Mouse (Mus musculus) G1E (cell line): Measurements from ENCODE around the gene Klf8. TPM values are rescaled to one million over a fixed set of nuclear protein-coding genes. Genes with fewer than 3 reads are reported as not detected.
"Not testable (repeated sequence)": the region's sequence is repeated elsewhere in the genome, so short reads cannot be mapped to it uniquely, and the experiment has no call there.

Source experiments
- ATAC-seq: 2 replicates; pipeline ENCODE4 v1.8.0; 2016; ENCODE audit warnings: mild to moderate bottlenecking; ENCODE audit not compliant: insufficient number of reproducible peaks, poor library complexity, low FRiP score, severe bottlenecking; ENCODE audit errors: extremely low read depth
- DNase-seq: peaks from one replicate; pipeline ENCODE4 v3.0.0; 2012; ENCODE audit warnings: low spot score
- H3K27me3 ChIP-seq: 2 replicates; pipeline ENCODE4 v1.6.1; 2012; ENCODE audit warnings: mild to moderate bottlenecking, low read length, inconsistent platforms; ENCODE audit not compliant: insufficient read depth
- H3K36me3 ChIP-seq: replicated peaks from 2 replicates; pipeline ENCODE3; 2012; ENCODE audit warnings: mild to moderate bottlenecking, inconsistent platforms
- H3K4me1 ChIP-seq: 2 replicates; pipeline ENCODE4 v1.6.1; 2012; ENCODE audit warnings: low read depth, low read length, inconsistent platforms, mixed read lengths; ENCODE audit not compliant: insufficient read depth
- H3K4me3 ChIP-seq: 2 replicates; pipeline ENCODE4 v1.5.1; 2012; ENCODE audit warnings: low read depth, mild to moderate bottlenecking, inconsistent platforms, low read length, moderate library complexity, mixed read lengths
- H3K9me3 ChIP-seq: replicated peaks from 2 replicates; pipeline ENCODE4 v1.6.1; 2012; ENCODE audit warnings: inconsistent platforms
- CTCF ChIP-seq: IDR thresholded peaks from 2 replicates; pipeline ENCODE4 v1.5.1; 2012; ENCODE audit warnings: low read depth, low read length, inconsistent platforms, mixed read lengths
- GATA1 ChIP-seq: IDR thresholded peaks from 2 replicates; pipeline ENCODE4 v1.6.1; 2012; ENCODE audit warnings: borderline replicate concordance, low read length, inconsistent platforms, mixed read lengths
- GATA2 ChIP-seq: IDR thresholded peaks from 2 replicates; pipeline ENCODE4 v1.6.1; 2012; ENCODE audit warnings: low read depth, low read length, inconsistent platforms, borderline replicate concordance
- POLR2AphosphoS5 ChIP-seq: IDR thresholded peaks from 2 replicates; pipeline ENCODE4 v1.6.1; 2012; ENCODE audit warnings: low read depth, low read length, inconsistent platforms; ENCODE audit not compliant: insufficient replicate concordance
- TAL1 ChIP-seq: conservative IDR thresholded peaks from 2 replicates; pipeline ENCODE4 v1.6.1; 2012; ENCODE audit warnings: low read depth, low read length, inconsistent platforms, mixed read lengths
- polyA plus RNA-seq: library from polyadenylated mRNA; stranded (reverse); fragments of >175 nt; gene quantifications from 2 replicates; pipeline ENCODE4 v1.2.3, GENCODE M21; 2012
- total RNA-seq, 2 experiments: library from RNA; stranded (forward) in 1 of 2; stranded (reverse) in 1 of 2; fragments of 200-1000 nt in 1 of 2; fragments of >200 nt in 1 of 2; fragmentation: Nextera tagmentation in 1 of 2; gene quantifications; 2 replicates each; pipeline ENCODE4 v1.2.3; 2014 to 2017

The Klf8 gene
- not detected in 2 replicates for total RNA-seq (2014; fragmentation: Nextera tagmentation)
- total RNA-seq (2017) = 0.05 TPM in 1 of 2 replicates, not detected in the other
- polyA plus RNA-seq = not detected in 2 replicates

DNA sequence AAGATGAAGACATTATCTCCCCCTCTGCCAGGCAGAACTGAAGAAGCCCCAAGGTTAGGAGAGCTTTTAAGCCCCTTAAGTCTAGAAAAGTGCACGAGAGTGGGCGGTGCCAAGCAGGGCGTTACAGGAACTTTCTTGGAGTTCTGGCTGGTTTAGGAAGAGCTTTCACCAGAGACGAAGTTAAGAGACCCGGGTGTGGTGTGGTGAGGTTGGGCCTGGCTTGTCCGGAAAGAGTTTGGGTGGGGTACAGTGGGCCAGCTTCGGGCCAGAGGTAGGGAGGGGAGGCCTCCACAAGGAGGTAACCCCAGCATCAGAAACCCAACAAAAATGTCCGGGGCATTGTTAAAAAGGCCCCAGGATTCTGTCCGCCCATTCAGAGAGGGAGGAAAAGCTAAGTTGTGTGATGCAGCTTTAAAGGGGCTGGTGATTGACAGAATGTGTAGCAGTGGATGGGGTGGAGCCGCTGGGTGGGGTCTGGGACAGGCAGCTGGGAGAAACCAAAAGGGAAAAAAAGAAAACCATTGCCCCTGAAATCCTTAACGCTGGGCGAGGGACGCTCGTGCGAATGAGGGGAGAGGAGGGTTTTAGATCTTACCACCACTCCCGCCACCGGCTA is at the start of gene Klf8:
Gene Klf8, plus strand, starts transcription at position 163 of the 616 bp plus-strand sequence.
- Histone ChIP-seq H3K4me3 (peak within 1 kb of the TSS; percentile 30; the same call in 1 of the 2 replicates), H3K9me3 (no peaks in the 10 kb centered on the region), H3K4me1 (no peaks in the 10 kb centered on the region), H3K27me3 (no peaks in the 10 kb centered on the region), H3K36me3 (no peaks in the 10 kb centered on the region)
- DNase-seq (no peak), ATAC-seq (no peak)
- no peak for TF ChIP-seq GATA2
- TF ChIP-seq CTCF = no peak
- TF ChIP-seq GATA1 = no peak
- no peak for TF ChIP-seq POLR2AphosphoS5
- no peak for TF ChIP-seq TAL1

DNA sequence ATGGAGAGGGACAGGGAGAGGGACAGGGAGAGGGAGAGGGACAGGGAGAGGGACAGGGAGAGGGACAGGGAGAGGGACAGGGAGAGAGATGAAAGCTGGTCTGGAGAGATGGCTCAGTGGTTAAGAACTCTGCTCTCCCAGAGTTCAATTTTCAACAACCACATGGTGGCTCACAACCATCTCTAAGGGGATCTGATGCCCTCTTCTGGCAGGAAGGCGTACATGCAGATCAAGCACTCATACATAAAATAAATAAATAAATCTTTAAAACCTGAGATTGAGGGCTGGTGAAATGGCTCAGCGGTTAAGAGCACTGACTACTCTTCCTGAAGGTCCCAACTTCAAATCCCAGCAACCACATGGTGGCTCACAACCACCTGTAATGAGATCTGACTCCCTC is 38.1 kb upstream of the Klf8 start:
- not testable (repeated sequence) for DNase-seq, H3K4me3 ChIP-seq, H3K36me3 ChIP-seq, H3K9me3 ChIP-seq, H3K27me3 ChIP-seq, ATAC-seq, H3K4me1 ChIP-seq

DNA sequence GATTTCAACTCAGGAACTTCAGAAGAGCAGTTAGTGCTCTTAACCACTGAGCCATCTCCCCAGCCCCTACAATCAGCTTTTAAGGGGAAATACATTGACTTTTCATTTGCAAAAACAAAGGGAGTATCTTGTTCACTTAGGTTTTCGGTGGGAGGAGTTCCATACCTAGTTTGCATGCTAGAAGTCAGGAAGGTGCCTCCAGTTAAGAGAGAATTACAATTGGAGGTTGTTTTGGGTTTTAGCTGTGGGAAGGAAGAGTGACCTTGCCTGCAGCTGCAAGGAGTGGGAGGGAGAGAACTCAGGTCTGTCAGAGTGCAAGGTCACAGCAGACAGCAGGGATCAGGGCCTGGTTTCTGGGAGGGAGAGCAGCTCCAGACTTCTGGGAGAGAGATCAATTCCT is 26.2 kb upstream of the Klf8 start:
- Histone ChIP-seq H3K27me3 (no peaks in the 10 kb centered on the region), H3K9me3 (no peaks in the 10 kb centered on the region), H3K4me3 (no peak overlapping the region), H3K4me1 (no peaks in the 10 kb centered on the region), H3K36me3 (no peaks in the 10 kb centered on the region)
- no peak for ATAC-seq
- DNase-seq = no peak
- TF ChIP-seq GATA1 (no peak), CTCF (no peak), POLR2AphosphoS5 (no peak), TAL1 (no peak), GATA2 (no peak)

DNA sequence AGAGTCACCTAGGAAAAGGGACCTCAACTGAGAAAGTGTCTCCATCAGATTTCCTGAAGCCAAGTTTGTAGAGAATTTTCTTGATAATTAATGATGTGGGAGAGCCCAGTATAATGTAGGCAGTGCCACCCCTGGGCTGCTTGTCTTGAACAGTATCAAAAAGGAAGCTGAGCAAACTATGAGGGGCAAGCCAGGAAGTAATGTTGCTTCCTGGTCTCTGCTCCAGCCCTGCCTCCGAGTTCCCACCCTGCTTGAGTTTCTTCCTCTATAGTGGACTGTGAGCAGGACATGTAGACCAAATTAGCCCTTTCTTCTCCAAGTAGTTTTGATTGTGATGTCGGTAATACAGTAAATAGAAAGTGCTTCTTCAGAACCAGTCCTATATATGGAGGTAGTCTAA is 6.0 kb upstream of the Klf8 start:
- TF ChIP-seq GATA2 = no peak
- no peak for TF ChIP-seq GATA1
- TF ChIP-seq CTCF = no peak
- TF ChIP-seq POLR2AphosphoS5 = no peak
- TF ChIP-seq TAL1 = no peak
- no peaks in the 10 kb centered on the region for H3K27me3 ChIP-seq
- H3K4me3 ChIP-seq = no peak overlapping the region
- DNase-seq = no peak
- ATAC-seq = no peak
- no peaks in the 10 kb centered on the region for H3K9me3 ChIP-seq
- no peaks in the 10 kb centered on the region for H3K4me1 ChIP-seq
- H3K36me3 ChIP-seq = no peaks in the 10 kb centered on the region

DNA sequence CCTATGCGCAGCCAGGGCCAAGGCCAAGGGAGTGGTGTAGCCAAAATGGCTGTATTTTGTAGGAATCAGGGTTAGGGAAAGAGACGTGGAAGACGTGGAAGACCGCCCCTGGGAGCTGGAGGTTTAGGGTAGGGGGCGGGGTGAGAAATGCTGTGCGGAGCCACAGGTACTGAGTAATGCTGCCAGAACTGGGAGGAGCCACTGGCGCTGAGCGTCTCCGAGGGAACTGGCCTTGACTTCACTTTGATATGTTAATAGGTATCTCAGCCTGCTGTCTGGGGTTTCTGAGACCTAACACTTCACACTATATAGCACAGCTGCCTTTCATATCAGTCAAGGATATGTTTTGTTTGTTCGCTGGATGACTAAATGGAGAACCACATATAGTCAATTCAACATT is 4.0 kb upstream of the Klf8 start:
- Histone ChIP-seq H3K9me3 (no peaks in the 10 kb centered on the region), H3K27me3 (no peaks in the 10 kb centered on the region), H3K4me1 (no peaks in the 10 kb centered on the region), H3K4me3 (no peak overlapping the region), H3K36me3 (no peaks in the 10 kb centered on the region)
- DNase-seq (no peak), ATAC-seq (no peak)
- TF ChIP-seq CTCF (no peak), GATA2 (no peak), POLR2AphosphoS5 (no peak), GATA1 (no peak), TAL1 (no peak)

DNA sequence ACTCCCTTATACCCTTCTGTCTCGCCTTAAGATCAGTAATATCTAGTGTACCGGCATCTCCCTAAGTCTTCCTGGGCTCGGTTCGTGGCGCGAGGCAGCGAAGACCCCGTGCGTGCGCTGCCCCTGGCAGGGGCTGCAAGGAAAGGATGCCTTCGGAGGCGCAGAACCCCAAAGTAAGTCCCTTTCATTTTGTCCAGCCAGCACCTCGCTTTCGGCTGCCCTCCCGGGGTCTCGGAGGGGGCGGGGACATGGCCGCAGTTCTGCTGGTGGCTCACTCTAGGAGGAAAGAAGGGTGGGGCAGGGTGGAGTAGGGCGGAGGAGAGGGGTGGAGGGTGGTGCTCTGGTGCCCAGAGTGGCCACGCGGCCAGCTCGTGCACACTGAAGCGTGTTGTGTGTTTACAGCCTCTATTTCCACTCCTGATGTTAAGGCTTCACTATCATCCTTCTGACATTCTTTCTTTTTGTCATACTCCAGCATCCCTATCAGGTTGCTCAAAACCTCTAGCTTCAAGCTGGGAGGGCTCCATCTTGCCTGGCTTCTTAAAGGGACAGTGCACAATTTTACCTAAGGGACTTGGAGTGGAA is 746 bp downstream of the Klf8 start:
- H3K4me1 ChIP-seq = no peaks in the 10 kb centered on the region
- H3K27me3 ChIP-seq = no peaks in the 10 kb centered on the region
- H3K36me3 ChIP-seq = no peaks in the 10 kb centered on the region
- peak overlapping the region; percentile 30; the same call in 1 of the 2 replicates for H3K4me3 ChIP-seq
- H3K9me3 ChIP-seq = no peaks in the 10 kb centered on the region
- ATAC-seq (no peak), DNase-seq (no peak)
- TF ChIP-seq GATA1 (no peak), GATA2 (no peak), TAL1 (no peak), POLR2AphosphoS5 (no peak), CTCF (no peak)

DNA sequence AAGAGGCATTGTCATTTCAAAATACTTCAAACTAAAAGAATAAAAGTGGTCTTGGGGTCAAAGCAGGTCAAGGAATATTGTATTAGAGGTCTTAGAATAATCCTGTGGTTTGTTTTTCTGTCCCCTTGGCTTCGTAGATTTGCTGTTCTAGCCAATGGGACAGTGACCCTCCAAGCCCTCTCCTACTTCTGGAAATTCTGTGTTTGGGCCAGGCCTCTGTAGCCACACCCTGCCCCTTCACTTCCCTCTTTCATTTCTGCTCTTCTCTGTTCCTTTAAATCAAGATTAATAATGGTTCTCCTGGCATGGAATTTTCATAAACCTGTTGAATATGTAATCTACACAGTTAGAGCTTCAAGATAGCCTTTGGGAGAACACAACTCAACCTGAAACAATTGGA is 17.0 kb downstream of the Klf8 start:
- Histone ChIP-seq H3K4me1 (no peaks in the 10 kb centered on the region), H3K36me3 (no peaks in the 10 kb centered on the region), H3K9me3 (no peaks in the 10 kb centered on the region), H3K4me3 (no peak overlapping the region), H3K27me3 (no peaks in the 10 kb centered on the region)
- DNase-seq (no peak), ATAC-seq (no peak)
- TF ChIP-seq CTCF (no peak), GATA2 (no peak), POLR2AphosphoS5 (no peak), TAL1 (no peak), GATA1 (no peak)
